Mouse (Mus musculus) liver, postnatal 0 days (tissue): ENCODE data around the gene Stag1.
"Not testable (repeated sequence)": the region's sequence is repeated elsewhere in the genome, so short reads cannot be mapped to it uniquely, and the experiment has no call there.

Experiments
- CTCF ChIP-seq: sonication (generic); IDR thresholded peaks from 2 replicates; pipeline ENCODE4 v1.5.1; 2016; ENCODE audit warnings: antibody characterized with exemption, low read depth
- EP300 ChIP-seq: IDR thresholded peaks from 2 replicates; pipeline ENCODE4 v1.6.1; 2016; ENCODE audit warnings: antibody characterized with exemption, low read depth, mild to moderate bottlenecking

- TF ChIP-seq CTCF, EP300: not testable (repeated sequence)
Measured at GRCm38 (mm10) chr9:100777238-100777637, 179.6 kb downstream of the Stag1 start.
